In genomic region chr12:106310585-106311319, GRCm38 (mm10) we compare ENCODE assay signal across 8 mouse cellular contexts.
DNase-seq lines count a peak whose midpoint lies in the region; ATAC-seq and TF ChIP-seq lines count a peak whose summit lies in the region.

No protein-coding gene starts in this region.

- no peak overlapping the region for H3K27ac ChIP-seq in forebrain, embryonic 16.5 days (ENCODE audit: low read length)
- H3K27ac ChIP-seq in intestine, postnatal 0 days (ENCODE audit: low read depth, low read length): no peak overlapping the region
- H3K27ac ChIP-seq in neural tube, embryonic 15.5 days (replicated peaks): no peak overlapping the region

- peak; percentile 13; the same call in 1 of the 2 replicates for TF ChIP-seq CTCF in intestine, postnatal 0 days (IDR thresholded peaks at IDR 0.05; ENCODE audit: low read depth)

- DNase-seq in cerebellum, postnatal 25 days: peak; percentile 22
- no peak for DNase-seq in cerebellum, adult 11 months
- peak; percentile 4 for DNase-seq in ovary, postnatal 10 days (ENCODE audit: low spot score)
- no peak for DNase-seq in ovary, adult 18-20 months (ENCODE audit: low spot score)
- DNase-seq in urinary bladder, postnatal 10 days (ENCODE audit: low spot score): no peak

- H3K9me3 ChIP-seq in forebrain, embryonic 16.5 days (ENCODE audit: control insufficient read depth, low read length): no peaks in the 10 kb centered on the region
- H3K9me3 ChIP-seq in intestine, postnatal 0 days (ENCODE audit: control insufficient read depth): no peaks in the 10 kb centered on the region
- H3K9me3 ChIP-seq in neural tube, embryonic 15.5 days (replicated peaks): no peaks in the 10 kb centered on the region

- ATAC-seq in forebrain, embryonic 16.5 days: no peak
- no peak for ATAC-seq in intestine, postnatal 0 days
- no peak for ATAC-seq in neural tube, embryonic 15.5 days (ENCODE audit: low FRiP score)

- H3K36me3 ChIP-seq in forebrain, embryonic 16.5 days (ENCODE audit: control insufficient read depth, insufficient read depth): no peaks in the 10 kb centered on the region
- no peaks in the 10 kb centered on the region for H3K36me3 ChIP-seq in intestine, postnatal 0 days (ENCODE audit: control insufficient read depth, insufficient read depth)
- H3K36me3 ChIP-seq in neural tube, embryonic 15.5 days: no peaks in the 10 kb centered on the region

- H3K27me3 ChIP-seq in forebrain, embryonic 16.5 days (replicated peaks; ENCODE audit: control insufficient read depth, insufficient read depth, low read length): no peaks in the 10 kb centered on the region
- H3K27me3 ChIP-seq in intestine, postnatal 0 days (replicated peaks; ENCODE audit: control insufficient read depth, insufficient read depth, low read length): no peaks in the 10 kb centered on the region
- peaks cover 34% of the 10 kb centered on the region for H3K27me3 ChIP-seq in neural tube, embryonic 15.5 days (replicated peaks)

- H3K9ac ChIP-seq in forebrain, embryonic 16.5 days (replicated peaks; ENCODE audit: low read depth, low read length): peak overlapping the region; percentile 51
- no peak overlapping the region for H3K9ac ChIP-seq in intestine, postnatal 0 days (ENCODE audit: low read depth, low read length)
- H3K9ac ChIP-seq in neural tube, embryonic 15.5 days (replicated peaks): peak overlapping the region; percentile 36

- peaks cover 20% of the 10 kb centered on the region for H3K4me1 ChIP-seq in forebrain, embryonic 16.5 days (replicated peaks; ENCODE audit: control insufficient read depth, insufficient read depth, low read length)
- H3K4me1 ChIP-seq in intestine, postnatal 0 days (replicated peaks; ENCODE audit: control insufficient read depth, insufficient read depth, low read length): no peaks in the 10 kb centered on the region
- peaks cover 15% of the 10 kb centered on the region for H3K4me1 ChIP-seq in neural tube, embryonic 15.5 days

- H3K4me3 ChIP-seq in forebrain, embryonic 16.5 days (replicated peaks; ENCODE audit: low read length): peak overlapping the region; percentile 45
- peak overlapping the region; percentile 40 for H3K4me3 ChIP-seq in intestine, postnatal 0 days (ENCODE audit: low read depth, low read length)
- H3K4me3 ChIP-seq in neural tube, embryonic 15.5 days (replicated peaks): peak overlapping the region; percentile 42

- WGBS in forebrain, embryonic 16.5 days: 3% methylated on average over 34 of the region's 34 CpGs
- 1% methylated on average over 34 of the region's 34 CpGs for WGBS in intestine, postnatal 0 days
- WGBS in neural tube, embryonic 15.5 days: 1% methylated on average over 34 of the region's 34 CpGs

- peak overlapping the region; percentile 77 for H3K4me2 ChIP-seq in forebrain, embryonic 16.5 days (ENCODE audit: low read length)
- peak overlapping the region; percentile 70 for H3K4me2 ChIP-seq in intestine, postnatal 0 days (replicated peaks; ENCODE audit: low read depth)
- peak overlapping the region; percentile 79 for H3K4me2 ChIP-seq in neural tube, embryonic 15.5 days

Comparison
In these comparisons a context has a peak if more than half of its experiments do, and no peak if none do; other contexts are left out.
1. DNase-seq: peak in cerebellum, postnatal 25 days (2 of 2) and ovary, postnatal 10 days (single experiment); none in cerebellum, adult 11 months (single experiment), ovary, adult 18-20 months (single experiment) and urinary bladder, postnatal 10 days (single experiment).
2. Peak in every context shown above with its lines, with median percentiles within 50 percentile points of each other: H3K4me2 ChIP-seq and H3K4me3 ChIP-seq.